Comparison of ENCODE assay signal across 8 mouse cellular contexts in the genomic region with DNA sequence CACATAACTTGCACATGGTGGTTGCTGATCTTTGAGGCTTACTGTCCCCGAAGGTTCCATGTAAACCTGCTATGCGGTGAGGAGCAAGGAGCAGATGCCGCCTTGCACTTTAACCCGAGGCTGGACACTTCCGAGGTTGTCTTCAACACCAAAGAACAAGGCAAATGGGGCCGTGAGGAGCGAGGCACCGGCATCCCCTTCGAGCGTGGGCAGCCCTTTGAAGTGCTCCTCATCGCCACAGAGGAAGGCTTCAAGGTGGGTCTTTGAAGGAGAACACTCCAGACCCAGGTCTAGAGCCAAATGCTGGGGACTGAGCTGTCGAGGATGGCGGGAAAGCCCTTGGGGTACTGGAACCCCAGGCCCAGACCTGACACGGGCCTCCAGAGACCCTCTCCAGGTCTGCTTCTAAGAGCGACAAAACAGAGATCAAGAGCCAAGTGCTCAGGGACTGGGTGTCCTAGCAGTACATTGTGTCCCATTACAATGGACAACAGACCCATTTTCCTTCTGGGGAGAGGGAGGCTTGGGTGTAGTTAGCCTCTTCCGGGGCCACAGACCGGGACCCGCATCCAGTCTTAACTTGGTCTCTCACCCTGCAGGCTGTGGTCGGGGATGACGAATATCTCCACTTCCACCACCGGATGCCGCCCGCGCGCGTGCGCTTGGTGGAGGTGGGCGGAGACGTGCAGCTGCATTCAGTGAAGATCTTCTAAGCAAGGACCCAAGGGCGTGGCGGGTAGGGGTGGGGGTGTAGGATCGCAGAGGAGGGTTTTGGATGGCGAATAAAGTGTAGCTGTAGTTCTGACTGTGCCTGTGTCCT. TPM values are rescaled to one million over a fixed set of nuclear protein-coding genes. Genes with fewer than 3 reads are reported as not detected.
DNase-seq lines count a peak whose midpoint lies in the region; ATAC-seq and TF ChIP-seq lines count a peak whose summit lies in the region.

No protein-coding gene starts in this region.

- no peaks in the 10 kb centered on the region for H3K36me3 ChIP-seq in forebrain, embryonic 13.5 days (ENCODE audit: poor library complexity, severe bottlenecking)
- H3K36me3 ChIP-seq in heart, postnatal 0 days (replicated peaks; ENCODE audit: control insufficient read depth, insufficient read depth, low read length) = no peaks in the 10 kb centered on the region
- H3K36me3 ChIP-seq in liver, embryonic 14.5 days (replicated peaks; ENCODE audit: control insufficient read depth, insufficient read depth, low read depth) = no peaks in the 10 kb centered on the region
- H3K36me3 ChIP-seq in stomach, postnatal 0 days (ENCODE audit: control insufficient read depth, insufficient read depth, low read length) = no peaks in the 10 kb centered on the region

- H3K4me3 ChIP-seq in forebrain, embryonic 13.5 days = peak overlapping the region; percentile 25
- peak overlapping the region; percentile 12; the same call in 1 of the 2 replicates for H3K4me3 ChIP-seq in heart, postnatal 0 days (ENCODE audit: low read depth, low read length)
- H3K4me3 ChIP-seq in liver, embryonic 14.5 days (ENCODE audit: insufficient read depth in 1 of 2, low read depth in 2 of 2, low read length in 2 of 2) = peak overlapping the region; percentile 22 to 23
- H3K4me3 ChIP-seq in stomach, postnatal 0 days (ENCODE audit: low read depth, low read length) = peak overlapping the region; percentile 24; the same call in 1 of the 2 replicates

- TF ChIP-seq EP300 in heart, postnatal 0 days (IDR thresholded peaks at IDR 0.05; ENCODE audit: low read depth) = no peak
- TF ChIP-seq EP300 in liver, embryonic 14.5 days (IDR thresholded peaks at IDR 0.05; ENCODE audit: low read depth) = no peak
- TF ChIP-seq EP300 in stomach, postnatal 0 days (optimal IDR thresholded peaks at IDR 0.05) = no peak

- peak overlapping the region; percentile 56 for H3K4me2 ChIP-seq in forebrain, embryonic 13.5 days
- peak overlapping the region; percentile 39 for H3K4me2 ChIP-seq in heart, postnatal 0 days (ENCODE audit: low read depth, low read length)
- H3K4me2 ChIP-seq in liver, embryonic 14.5 days (ENCODE audit: low read depth) = peak overlapping the region; percentile 68
- peak overlapping the region; percentile 52 for H3K4me2 ChIP-seq in stomach, postnatal 0 days (replicated peaks; ENCODE audit: low read depth)

- no peaks in the 10 kb centered on the region for H3K27me3 ChIP-seq in forebrain, embryonic 13.5 days
- H3K27me3 ChIP-seq in heart, postnatal 0 days (ENCODE audit: control insufficient read depth, insufficient read depth, low read length) = no peaks in the 10 kb centered on the region
- no peaks in the 10 kb centered on the region for H3K27me3 ChIP-seq in liver, embryonic 14.5 days (ENCODE audit: control insufficient read depth, insufficient read depth, low read length)
- H3K27me3 ChIP-seq in stomach, postnatal 0 days (ENCODE audit: control insufficient read depth, insufficient read depth, low read length) = no peaks in the 10 kb centered on the region

- H3K4me1 ChIP-seq in forebrain, embryonic 13.5 days = peaks cover 17% of the 10 kb centered on the region
- peaks cover 9% of the 10 kb centered on the region; the same call in 1 of the 2 replicates for H3K4me1 ChIP-seq in heart, postnatal 0 days (ENCODE audit: control insufficient read depth, insufficient read depth)
- peaks cover 0 to 12% of the 10 kb centered on the region in 2 experiments; a peak in 3 of 4 replicates for H3K4me1 ChIP-seq in liver, embryonic 14.5 days (replicated peaks; ENCODE audit: control insufficient read depth in 2 of 2, insufficient read depth in 2 of 2, low read length in 1 of 2)
- H3K4me1 ChIP-seq in stomach, postnatal 0 days (replicated peaks; ENCODE audit: control insufficient read depth, insufficient read depth) = peaks cover 4% of the 10 kb centered on the region; the same call in 1 of the 2 replicates

- H3K9me3 ChIP-seq in forebrain, embryonic 13.5 days (replicated peaks) = peaks cover 4% of the 10 kb centered on the region; the same call in 1 of the 2 replicates
- H3K9me3 ChIP-seq in heart, postnatal 0 days (replicated peaks; ENCODE audit: control insufficient read depth, low read length) = peaks cover 4% of the 10 kb centered on the region; the same call in 1 of the 2 replicates
- H3K9me3 ChIP-seq in liver, embryonic 14.5 days (ENCODE audit: control insufficient read depth, low read length) = no peaks in the 10 kb centered on the region; the same call in 1 of the 2 replicates
- no peaks in the 10 kb centered on the region for H3K9me3 ChIP-seq in stomach, postnatal 0 days (ENCODE audit: control insufficient read depth, low read length)

- DNase-seq in 3T3-L1 (ENCODE audit: low read depth, low spot score) = peak; percentile 68
- peak; percentile 88 for DNase-seq in adrenal gland, postnatal 10 days
- peak; percentile 66 for DNase-seq in heart, postnatal 0 days (ENCODE audit: low spot score)
- peak; percentile 81 to 85 for DNase-seq in kidney, postnatal 36 days
- DNase-seq in liver, embryonic 14.5 days (ENCODE audit: low read depth in 3 of 3, low spot score in 3 of 3) = peak; percentile 60 to 68 (median 67)
- DNase-seq in natural killer cell, adult 2 months (ENCODE audit: low spot score in 2 of 2) = peak; percentile 97 to 98
- DNase-seq in stomach, postnatal 0 days (ENCODE audit: low spot score) = peak; percentile 86

- 48% methylated on average over 33 of the region's 33 CpGs for WGBS in forebrain, embryonic 13.5 days
- WGBS in heart, postnatal 0 days = 39% methylated on average over 33 of the region's 33 CpGs
- WGBS in liver, embryonic 14.5 days (ENCODE audit: insufficient replicate concordance) = 29% methylated on average over 33 of the region's 33 CpGs
- 36% methylated on average over 33 of the region's 33 CpGs for WGBS in stomach, postnatal 0 days

- H3K9ac ChIP-seq in forebrain, embryonic 13.5 days = peak overlapping the region; percentile 24; the same call in 1 of the 2 replicates
- H3K9ac ChIP-seq in heart, postnatal 0 days (replicated peaks; ENCODE audit: low read depth, low read length) = 0 out of 2 replicates have a peak overlapping the region, but pooled peaks have one; percentile 14
- H3K9ac ChIP-seq in liver, embryonic 14.5 days (replicated peaks) = no peak overlapping the region; the same call in 1 of the 2 replicates
- H3K9ac ChIP-seq in stomach, postnatal 0 days (ENCODE audit: low read length) = peak overlapping the region; percentile 39; the same call in 1 of the 2 replicates

- H3K27ac ChIP-seq in forebrain, embryonic 13.5 days = no peak overlapping the region
- peak overlapping the region; percentile 12; the same call in 1 of the 2 replicates for H3K27ac ChIP-seq in heart, postnatal 0 days (ENCODE audit: low read depth)
- H3K27ac ChIP-seq in liver, embryonic 14.5 days = no peak overlapping the region
- H3K27ac ChIP-seq in stomach, postnatal 0 days (replicated peaks) = peak overlapping the region; percentile 61

- peak; percentile 53; the same call in 1 of the 2 replicates for ATAC-seq in forebrain, embryonic 13.5 days
- ATAC-seq in heart, postnatal 0 days (ENCODE audit: insufficient read depth, low read depth) = peak; percentile 67
- peak; percentile 75 for ATAC-seq in liver, embryonic 14.5 days (ENCODE audit: insufficient read depth)
- peak; percentile 53 for ATAC-seq in stomach, postnatal 0 days (ENCODE audit: low FRiP score, low TSS enrichment)

- peak; percentile 21; the same call in 1 of the 2 replicates for TF ChIP-seq CTCF in heart, postnatal 0 days (IDR thresholded peaks at IDR 0.05; ENCODE audit: low read depth)
- TF ChIP-seq CTCF in liver, embryonic 14.5 days (IDR thresholded peaks at IDR 0.05; ENCODE audit: low read depth) = peak; percentile 51
- peak; percentile 49; the same call in 1 of the 2 replicates for TF ChIP-seq CTCF in stomach, postnatal 0 days (IDR thresholded peaks at IDR 0.05; ENCODE audit: low read depth)

RNA-seq across cellular contexts. Expression of gene Lgals7, which starts 2.0 kb away (rescaled TPM):
- 1 to 10 TPM; 1.2 to 2.1 TPM for total RNA-seq in adrenal gland, postnatal 10 days (2021)
- 2.0 and 2.4 TPM in 2 replicates for polyA plus RNA-seq in forebrain, embryonic 13.5 days (2015; fragmentation: Nextera tagmentation; extraction: Ambion mirVana)
- total RNA-seq in heart, postnatal 0 days (2014; rRNA removed; ENCODE audit: low replicate concordance) = 5.0 TPM in 1 of 2 replicates, not detected in the other
- 2.2 and 3.9 TPM in 2 replicates for polyA plus RNA-seq in heart, postnatal 0 days (2015; fragmentation: Nextera tagmentation; extraction: Ambion mirVana)
- 0.09 and 0.42 TPM in 2 replicates for polyA plus RNA-seq in liver, embryonic 14.5 days (2012; rRNA removed)
- 0.40 TPM in 1 of 2 replicates, not detected in the other for polyA plus RNA-seq in liver, embryonic 14.5 days (2014; fragmentation: Nextera tagmentation; extraction: Ambion mirVana)
- polyA plus RNA-seq in stomach, postnatal 0 days (2015; fragmentation: Nextera tagmentation; extraction: Ambion mirVana) = 296 and 301 TPM in 2 replicates

RNA-seq across cellular contexts. Expression of gene Capn12, which starts 15.5 kb away (rescaled TPM):
- total RNA-seq in adrenal gland, postnatal 10 days (2021) = under 1 TPM; 0.15 to 0.67 TPM
- 0.21 and 0.30 TPM in 2 replicates for polyA plus RNA-seq in forebrain, embryonic 13.5 days (2015; fragmentation: Nextera tagmentation; extraction: Ambion mirVana)
- not detected in 2 replicates for total RNA-seq in heart, postnatal 0 days (2014; rRNA removed; ENCODE audit: low replicate concordance)
- polyA plus RNA-seq in heart, postnatal 0 days (2015; fragmentation: Nextera tagmentation; extraction: Ambion mirVana) = 0.26 TPM in 2 replicates
- 0.01 and 0.02 TPM in 2 replicates for polyA plus RNA-seq in liver, embryonic 14.5 days (2012; rRNA removed)
- 0.15 and 0.19 TPM in 2 replicates for polyA plus RNA-seq in liver, embryonic 14.5 days (2014; fragmentation: Nextera tagmentation; extraction: Ambion mirVana)
- polyA plus RNA-seq in stomach, postnatal 0 days (2015; fragmentation: Nextera tagmentation; extraction: Ambion mirVana) = 1.9 and 2.3 TPM in 2 replicates

RNA-seq across cellular contexts. Expression of gene Lgals4, which starts 32.0 kb away (rescaled TPM):
- total RNA-seq in adrenal gland, postnatal 10 days (2021) = 10 to 100 TPM; 25.9 to 55.7 TPM
- polyA plus RNA-seq in forebrain, embryonic 13.5 days (2015; fragmentation: Nextera tagmentation; extraction: Ambion mirVana) = 2.5 and 3.3 TPM in 2 replicates
- total RNA-seq in heart, postnatal 0 days (2014; rRNA removed; ENCODE audit: low replicate concordance) = 2.3 and 24.1 TPM in 2 replicates
- polyA plus RNA-seq in heart, postnatal 0 days (2015; fragmentation: Nextera tagmentation; extraction: Ambion mirVana) = 30.9 and 36.0 TPM in 2 replicates
- 2.3 and 3.3 TPM in 2 replicates for polyA plus RNA-seq in liver, embryonic 14.5 days (2012; rRNA removed)
- polyA plus RNA-seq in liver, embryonic 14.5 days (2014; fragmentation: Nextera tagmentation; extraction: Ambion mirVana) = 0.98 and 1.1 TPM in 2 replicates
- 469 and 489 TPM in 2 replicates for polyA plus RNA-seq in stomach, postnatal 0 days (2015; fragmentation: Nextera tagmentation; extraction: Ambion mirVana)

RNA-seq across cellular contexts. Expression of gene Ech1, which starts 40.7 kb away (rescaled TPM):
- 1,000 to 10,000 TPM; 1,178 to 1,235 TPM for total RNA-seq in adrenal gland, postnatal 10 days (2021)
- polyA plus RNA-seq in forebrain, embryonic 13.5 days (2015; fragmentation: Nextera tagmentation; extraction: Ambion mirVana) = 69.1 and 75.6 TPM in 2 replicates
- total RNA-seq in heart, postnatal 0 days (2014; rRNA removed; ENCODE audit: low replicate concordance) = 483 and 823 TPM in 2 replicates
- 806 and 928 TPM in 2 replicates for polyA plus RNA-seq in heart, postnatal 0 days (2015; fragmentation: Nextera tagmentation; extraction: Ambion mirVana)
- polyA plus RNA-seq in liver, embryonic 14.5 days (2012; rRNA removed) = 62.4 and 62.7 TPM in 2 replicates
- polyA plus RNA-seq in liver, embryonic 14.5 days (2014; fragmentation: Nextera tagmentation; extraction: Ambion mirVana) = 92.5 and 97.4 TPM in 2 replicates
- polyA plus RNA-seq in stomach, postnatal 0 days (2015; fragmentation: Nextera tagmentation; extraction: Ambion mirVana) = 426 and 435 TPM in 2 replicates

RNA-seq across cellular contexts. Expression of gene Hnrnpl, which starts 57.4 kb away (rescaled TPM):
- total RNA-seq in adrenal gland, postnatal 10 days (2021) = 100 to 1,000 TPM; 459 to 528 TPM
- polyA plus RNA-seq in forebrain, embryonic 13.5 days (2015; fragmentation: Nextera tagmentation; extraction: Ambion mirVana) = 264 and 282 TPM in 2 replicates
- total RNA-seq in heart, postnatal 0 days (2014; rRNA removed; ENCODE audit: low replicate concordance) = 259 and 275 TPM in 2 replicates
- polyA plus RNA-seq in heart, postnatal 0 days (2015; fragmentation: Nextera tagmentation; extraction: Ambion mirVana) = 149 and 171 TPM in 2 replicates
- polyA plus RNA-seq in liver, embryonic 14.5 days (2012; rRNA removed) = 110 and 138 TPM in 2 replicates
- 83.1 and 91.3 TPM in 2 replicates for polyA plus RNA-seq in liver, embryonic 14.5 days (2014; fragmentation: Nextera tagmentation; extraction: Ambion mirVana)
- polyA plus RNA-seq in stomach, postnatal 0 days (2015; fragmentation: Nextera tagmentation; extraction: Ambion mirVana) = 153 and 156 TPM in 2 replicates

Comparison
In these comparisons a context has a peak if more than half of its experiments do, and no peak if none do; other contexts are left out.
1. H3K27ac ChIP-seq: peak in heart, postnatal 0 days (single experiment) and stomach, postnatal 0 days (single experiment); none in forebrain, embryonic 13.5 days (single experiment) and liver, embryonic 14.5 days (single experiment).
2. RNA of gene Lgals7, which starts 2.0 kb away (polyA plus RNA-seq): 296 to 301 TPM in stomach, postnatal 0 days; 2.0 to 2.4 TPM in forebrain, embryonic 13.5 days, 2.2 to 3.9 TPM in heart, postnatal 0 days and 0.09 to 0.42 TPM in liver, embryonic 14.5 days; every median in the first group is over 10 times any median in the second.
3. RNA of gene Lgals4, which starts 32.0 kb away (polyA plus RNA-seq): 469 to 489 TPM in stomach, postnatal 0 days; 30.9 to 36.0 TPM in heart, postnatal 0 days, 2.5 to 3.3 TPM in forebrain, embryonic 13.5 days and 0.98 to 3.3 TPM in liver, embryonic 14.5 days; every median in the first group is over 10 times any median in the second.
4. Peak in every context shown above with its lines, with median percentiles within 50 percentile points of each other: DNase-seq, ATAC-seq, H3K4me2 ChIP-seq, H3K4me3 ChIP-seq and CTCF ChIP-seq.